Mouse (Mus musculus): Measurements from ENCODE around the gene Ift122. TPM values are rescaled to one million over a fixed set of nuclear protein-coding genes. Genes with fewer than 3 reads are reported as not detected.

Ift122 gene
- 3.3 TPM for polyA plus RNA-seq (2017; shearing (Covaris generic))

DNA sequence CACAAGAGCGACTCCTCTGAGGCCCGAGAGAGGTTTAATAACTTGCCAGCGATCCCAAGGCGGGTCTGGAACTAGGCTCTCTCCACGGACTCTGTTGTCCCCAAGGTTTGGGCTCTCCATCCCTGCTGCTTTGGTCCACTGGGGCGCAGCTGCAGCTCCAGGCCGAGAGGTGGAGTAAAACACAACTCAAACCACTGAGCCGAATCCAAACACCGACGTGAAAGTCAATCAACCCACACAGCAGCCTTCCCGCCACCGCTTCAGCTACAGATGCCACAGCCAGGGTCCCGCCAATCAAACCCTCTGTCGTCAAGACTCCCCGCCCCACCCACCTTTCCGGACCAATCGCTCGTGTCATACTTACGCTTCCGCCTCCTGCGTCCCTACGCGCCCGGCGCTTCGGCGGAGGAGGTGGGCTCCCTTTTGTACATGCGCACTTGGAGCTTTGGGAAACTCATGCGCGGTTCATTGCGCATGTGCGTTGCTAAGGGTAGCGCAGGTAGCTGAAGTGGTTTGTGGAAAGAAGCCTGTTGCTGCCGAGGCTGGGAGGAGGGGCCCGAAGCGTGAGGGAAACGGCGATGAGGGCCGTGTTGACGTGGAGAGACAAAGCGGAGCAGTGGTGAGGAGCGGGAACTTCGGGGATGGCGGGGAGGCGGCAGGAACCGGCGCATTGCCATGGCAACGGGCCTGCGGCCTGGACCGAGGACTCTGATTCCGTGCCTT lies at the start of gene Ift122, which contains the start of gene Mbd4:
Gene Ift122, plus strand, starts transcription at position 380 of the 723 bp plus-strand sequence.
Gene Mbd4, minus strand, starts transcription at position 281 of the 723 bp plus-strand sequence.

DNA sequence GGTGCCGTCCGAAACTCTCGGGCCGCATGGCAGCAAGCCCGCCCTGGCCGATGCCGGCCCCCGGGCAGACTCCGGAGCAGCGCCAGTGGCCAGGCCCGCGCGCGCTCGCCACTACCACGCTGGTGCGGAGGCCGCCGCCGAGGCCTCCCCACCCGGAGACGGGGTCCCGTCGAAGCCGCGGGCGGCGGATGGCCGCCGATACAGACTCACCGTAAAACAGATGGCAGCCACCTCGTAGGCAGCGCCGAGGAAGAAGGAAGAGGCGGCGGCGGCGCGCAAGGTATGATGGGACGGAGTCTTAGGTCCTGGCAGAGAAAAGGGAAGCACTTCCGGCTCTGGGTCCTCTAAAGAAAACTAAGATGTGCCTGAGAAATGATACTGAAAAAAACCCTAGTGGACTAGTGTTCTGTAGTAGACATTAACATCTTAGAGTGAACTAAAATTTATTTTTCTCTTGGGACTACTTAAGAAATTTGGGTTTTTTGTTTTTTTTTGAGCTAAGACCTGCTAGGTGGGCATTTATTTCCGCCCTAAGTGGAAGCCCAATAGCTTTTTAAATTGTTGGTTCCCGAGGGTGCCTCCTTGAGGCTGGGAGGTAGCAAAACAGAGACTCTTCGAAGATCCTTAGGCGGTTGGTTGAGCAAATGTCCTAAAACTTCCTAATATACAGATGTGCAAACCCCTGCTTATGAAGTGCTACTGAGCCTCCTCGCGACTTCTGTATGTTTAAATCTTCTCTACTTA lies 44.6 kb upstream of the Ift122 start, which contains the start of gene Rpl32:
Gene Rpl32, minus strand, starts transcription at position 260 of the 744 bp plus-strand sequence.

DNA sequence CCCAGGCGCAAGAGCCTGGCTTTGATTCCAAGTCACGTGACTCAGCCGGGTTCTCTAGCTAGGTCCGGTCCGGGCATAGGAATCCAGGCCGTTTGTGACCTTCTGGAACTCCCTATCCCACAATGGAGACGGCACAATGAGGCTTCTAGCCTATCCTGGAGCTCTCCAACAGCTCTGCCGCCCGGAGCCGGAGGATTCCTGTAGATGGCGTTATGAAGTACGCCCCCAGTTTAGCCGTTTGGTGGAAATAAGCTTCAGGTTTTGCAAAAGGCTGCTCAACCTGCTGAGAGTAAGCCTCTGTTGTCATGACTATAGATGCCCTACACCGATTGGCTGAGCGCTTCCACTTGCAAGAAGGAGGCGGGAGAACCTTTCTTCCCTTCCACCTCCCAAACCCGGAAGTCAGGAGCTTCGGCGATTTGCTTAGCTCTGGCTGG lies 15.1 kb upstream of the Ift122 start, which contains the start of gene Efcab12:
Gene Efcab12, minus strand, starts transcription at position 252 of the 437 bp plus-strand sequence.

DNA sequence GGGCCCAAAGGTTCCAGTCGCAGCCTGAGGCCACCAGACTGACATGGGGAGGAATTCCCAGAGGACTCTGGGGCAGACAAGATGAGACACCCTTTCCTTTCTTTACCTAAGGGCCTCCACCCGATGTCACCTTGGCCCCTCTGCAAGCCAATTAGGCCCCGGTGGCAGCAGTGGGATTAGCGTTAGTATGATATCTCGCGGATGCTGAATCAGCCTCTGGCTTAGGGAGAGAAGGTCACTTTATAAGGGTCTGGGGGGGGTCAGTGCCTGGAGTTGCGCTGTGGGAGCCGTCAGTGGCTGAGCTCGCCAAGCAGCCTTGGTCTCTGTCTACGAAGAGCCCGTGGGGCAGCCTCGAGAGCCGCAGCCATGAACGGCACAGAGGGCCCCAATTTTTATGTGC lies 78.4 kb downstream of the Ift122 start, which contains the start of gene Rho:
Gene Rho, plus strand, starts transcription at position 110 of the 400 bp plus-strand sequence.

DNA sequence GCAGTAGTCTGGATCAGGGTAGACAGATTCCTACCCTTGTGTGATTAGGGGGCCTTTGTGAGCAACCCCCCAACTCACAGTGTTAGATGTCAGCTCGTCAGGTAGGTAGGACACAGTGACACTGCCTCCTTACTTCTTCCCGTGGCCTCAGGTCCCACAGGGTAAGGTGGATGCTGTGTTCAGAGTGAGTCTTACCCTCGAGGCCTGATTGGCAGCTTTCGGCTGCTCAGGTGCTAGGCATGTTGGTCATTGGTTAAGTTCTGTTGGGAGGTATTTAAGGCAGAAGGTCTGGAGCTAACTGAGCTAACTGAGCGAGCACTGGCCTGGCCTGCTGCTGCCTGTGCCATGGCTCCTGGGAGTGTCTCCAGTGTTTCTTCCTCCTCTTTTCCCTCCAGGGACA lies 91.4 kb downstream of the Ift122 start, which contains the start of gene H1foo:
Gene H1foo, plus strand, starts transcription at position 301 of the 400 bp plus-strand sequence.

Other genes starting within 250 kb of the Ift122 start
- gene Raf1, start 176.8 kb upstream of the Ift122 start, polyA plus RNA-seq (2017; shearing (Covaris generic)), result 62.8 TPM
- gene Tmem40, start 91.1 kb upstream of the Ift122 start, polyA plus RNA-seq (2017; shearing (Covaris generic)), result not detected
- 8.4 TPM for gene Cand2, start 78.9 kb upstream of the Ift122 start, polyA plus RNA-seq (2017; shearing (Covaris generic))
- gene Rpl32, start 44.7 kb upstream of the Ift122 start, polyA plus RNA-seq (2017; shearing (Covaris generic)), result 3,915 TPM
- 0.15 TPM for gene Efcab12, start 15.1 kb upstream of the Ift122 start, polyA plus RNA-seq (2017; shearing (Covaris generic))
- gene Mbd4, start 99 bp upstream of the Ift122 start, polyA plus RNA-seq (2017; shearing (Covaris generic)), result 13.6 TPM
- not detected for gene Rho, start 78.3 kb downstream of the Ift122 start, polyA plus RNA-seq (2017; shearing (Covaris generic))
- not detected for gene H1foo, start 91.5 kb downstream of the Ift122 start, polyA plus RNA-seq (2017; shearing (Covaris generic))
- 1.6 TPM for gene Plxnd1, start 141.5 kb downstream of the Ift122 start, polyA plus RNA-seq (2017; shearing (Covaris generic))